Mouse (Mus musculus) forebrain, embryonic 16.5 days (tissue): ENCODE data around the gene Dctn3. TPM values are rescaled to one million over a fixed set of nuclear protein-coding genes. Genes with fewer than 3 reads are reported as not detected.

ENCODE experiments used
- ATAC-seq: fragments of 200-750 bp; cut with Nextera tagmentation; 2 replicates; pipeline ENCODE4 v1.8.0; 2017; ENCODE audit warnings: mild to moderate bottlenecking, moderate library complexity
- H3K27ac ChIP-seq: fragments of 300-500 bp; sonication (generic); 2 replicates; pipeline ENCODE4 v1.5.1; 2014; ENCODE audit warnings: low read length, control low read depth
- H3K27me3 ChIP-seq: fragments of 300-500 bp; sonication (generic); replicated peaks from 2 replicates; pipeline ENCODE4 v1.6.1; 2014; ENCODE audit warnings: low read length; ENCODE audit not compliant: control insufficient read depth, insufficient read depth
- H3K36me3 ChIP-seq: fragments of 300-500 bp; sonication (generic); 2 replicates; pipeline ENCODE4 v1.6.1; 2014; ENCODE audit not compliant: control insufficient read depth, insufficient read depth
- H3K4me1 ChIP-seq: fragments of 300-500 bp; sonication (generic); replicated peaks from 2 replicates; pipeline ENCODE4 v1.6.1; 2014; ENCODE audit warnings: low read length; ENCODE audit not compliant: control insufficient read depth, insufficient read depth
- H3K4me2 ChIP-seq: fragments of 300-500 bp; sonication (generic); 2 replicates; pipeline ENCODE4 v1.6.1; 2014; ENCODE audit warnings: mild to moderate bottlenecking, low read length, control low read depth
- H3K4me3 ChIP-seq: fragments of 300-500 bp; sonication (generic); replicated peaks from 2 replicates; pipeline ENCODE4 v1.5.1; 2014; ENCODE audit warnings: mild to moderate bottlenecking, low read length, control low read depth
- H3K9ac ChIP-seq: fragments of 300-500 bp; sonication (generic); replicated peaks from 2 replicates; pipeline ENCODE4 v1.6.1; 2014; ENCODE audit warnings: low read depth, low read length, control low read depth
- H3K9me3 ChIP-seq: fragments of 300-500 bp; sonication (generic); 2 replicates; pipeline ENCODE4 v1.6.1; 2016; ENCODE audit warnings: low read length; ENCODE audit not compliant: control insufficient read depth
- WGBS: fragments of 180-500 bp; shearing (Covaris S2); extraction: QIAGEN DNeasy Blood & Tissue Kit; methylation state at CpG from one replicate; pipeline ENCODE4 v1.1.7; 2014; 5-methylcytosine and 5-hydroxymethylcytosine counted together
- polyA plus RNA-seq: library from polyadenylated mRNA; unstranded; fragments of >200 nt; fragmentation: Nextera tagmentation; extraction: Ambion mirVana; gene quantifications from 2 replicates; pipeline ENCODE4 v1.2.1, GENCODE M21; 2015

Gene Dctn3
- polyA plus RNA-seq, 1 experiment from 2014 or later = 315 TPM

DNA sequence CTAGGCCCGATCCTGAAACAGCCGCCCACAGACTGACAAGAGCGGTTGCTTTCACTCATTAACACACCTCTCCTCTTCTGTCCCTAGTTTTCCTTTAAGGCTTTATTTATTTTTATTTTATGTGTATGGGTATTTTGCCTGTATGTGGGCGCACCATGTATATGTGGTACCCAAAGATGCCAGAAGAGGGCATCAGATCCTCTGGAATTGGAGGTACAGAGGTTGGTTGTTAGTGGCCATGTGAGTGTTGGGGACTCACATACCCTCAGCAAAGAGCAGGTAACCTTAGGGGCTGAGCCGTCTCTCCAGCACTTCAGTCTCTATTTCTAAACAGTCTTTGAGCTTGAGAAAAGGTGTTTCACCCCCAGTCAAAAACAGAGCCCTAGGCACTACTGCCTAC lies 7.4 kb downstream of the Dctn3 start:
- WGBS = 82% methylated on average over 5 of the region's 5 CpGs
- no peak overlapping the region for H3K9ac ChIP-seq
- H3K4me3 ChIP-seq = no peak overlapping the region
- H3K27ac ChIP-seq = no peak overlapping the region
- peaks cover 10% of the 10 kb centered on the region for H3K36me3 ChIP-seq
- H3K9me3 ChIP-seq = no peaks in the 10 kb centered on the region
- H3K4me1 ChIP-seq = peaks cover 33% of the 10 kb centered on the region
- no peak for ATAC-seq
- H3K4me2 ChIP-seq = no peak overlapping the region
- H3K27me3 ChIP-seq = no peaks in the 10 kb centered on the region

DNA sequence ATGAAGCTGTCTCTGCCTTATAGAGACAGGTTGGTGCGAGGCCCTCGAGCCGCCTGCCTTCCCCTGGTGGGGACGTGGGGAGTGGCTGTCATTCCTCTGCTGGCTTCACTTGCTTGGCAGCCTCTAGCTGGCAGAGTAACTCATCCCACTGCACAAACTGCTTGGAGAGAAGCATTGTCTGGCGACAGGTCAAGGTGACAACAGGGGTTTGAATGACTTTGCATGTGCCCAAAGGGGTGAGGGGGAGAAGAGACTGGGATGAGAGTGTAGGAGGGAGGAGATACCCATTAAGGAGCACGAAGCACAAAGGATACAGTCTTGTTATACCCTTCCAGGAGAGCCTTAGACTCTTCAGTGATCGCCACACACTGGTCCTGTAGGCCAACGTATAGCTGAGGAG lies 7.9 kb downstream of the Dctn3 start:
- peaks cover 10% of the 10 kb centered on the region for H3K36me3 ChIP-seq
- no peak overlapping the region for H3K27ac ChIP-seq
- no peak for ATAC-seq
- 81% methylated on average over 8 of the region's 8 CpGs for WGBS
- no peak overlapping the region for H3K4me2 ChIP-seq
- H3K9me3 ChIP-seq = no peaks in the 10 kb centered on the region
- H3K27me3 ChIP-seq = no peaks in the 10 kb centered on the region
- no peak overlapping the region for H3K9ac ChIP-seq
- H3K4me1 ChIP-seq = peaks cover 33% of the 10 kb centered on the region
- no peak overlapping the region for H3K4me3 ChIP-seq

DNA sequence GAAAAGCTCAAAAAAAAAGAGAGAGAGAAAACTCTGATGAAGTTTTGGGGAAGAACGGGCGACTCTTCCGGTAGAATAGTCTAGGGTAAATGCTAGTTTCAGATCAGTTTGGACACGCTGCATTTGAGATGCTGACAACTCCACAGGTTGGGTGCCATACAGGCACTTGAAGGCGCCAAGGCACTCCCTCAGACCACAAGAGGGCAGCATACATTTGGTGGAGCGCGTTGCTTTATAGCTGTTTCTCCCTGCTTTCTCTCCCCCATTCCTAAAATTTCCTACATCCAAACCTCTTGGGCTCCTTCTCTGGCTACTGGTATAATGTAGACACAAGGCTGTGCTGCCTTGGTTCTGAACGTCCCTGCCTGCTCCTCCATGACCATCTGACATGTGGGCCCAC lies 8.7 kb downstream of the Dctn3 start:
- no peak overlapping the region for H3K9ac ChIP-seq

DNA sequence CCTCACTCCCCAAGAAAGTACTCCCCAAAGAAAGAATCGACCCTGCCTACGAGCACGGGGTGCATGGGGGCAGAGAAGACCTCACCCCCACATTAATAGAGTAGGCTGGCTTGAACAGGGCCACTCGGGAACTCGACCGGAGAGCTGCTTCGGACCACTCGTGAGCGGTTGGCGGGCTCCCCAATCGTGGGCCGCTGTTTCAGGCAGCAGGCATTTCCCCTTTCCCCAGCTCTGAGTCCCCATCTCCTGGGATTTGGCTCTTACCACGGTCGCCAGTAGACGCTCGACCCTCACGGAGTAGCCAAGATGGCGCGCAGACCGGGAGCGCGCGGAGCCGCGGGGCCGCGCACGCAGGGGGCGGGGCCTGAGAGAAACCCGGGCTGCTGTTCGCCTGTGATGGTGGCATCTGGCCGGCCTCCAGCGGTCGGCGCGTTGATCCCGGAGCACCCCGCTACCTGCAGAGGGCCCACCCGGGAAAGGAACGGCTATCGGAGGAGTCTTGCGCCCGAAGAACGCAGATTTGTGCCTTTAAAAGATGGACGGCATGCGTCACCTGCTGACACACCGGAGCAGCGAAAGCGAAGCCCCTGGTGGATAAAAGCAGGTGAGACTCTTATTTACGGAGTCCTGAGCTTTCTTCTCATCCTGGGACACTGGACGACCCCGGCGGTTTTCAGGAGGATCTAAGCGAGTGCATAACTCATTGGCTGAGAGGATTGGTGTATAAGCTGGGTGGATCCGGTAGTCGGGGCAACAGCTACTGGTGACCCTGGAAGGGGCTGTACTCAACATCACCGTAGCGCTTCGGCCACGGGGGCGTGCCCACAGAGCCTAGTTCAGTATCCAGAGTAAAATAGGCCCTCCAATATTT lies 9.5 kb downstream of the Dctn3 start, which contains the start of gene Rpp25l:
TSS of gene Rpp25l (minus strand) at position 338 of the 871 bp plus-strand sequence.
- H3K27ac ChIP-seq = peak within 1 kb of the TSS; percentile 68
- peak within 1 kb of the TSS; percentile 81 for H3K4me3 ChIP-seq
- peak within 1 kb of the TSS; percentile 94 for H3K4me2 ChIP-seq
- peak within 1 kb of the TSS; percentile 92 for H3K9ac ChIP-seq
- peak; percentile 56 for ATAC-seq
- H3K36me3 ChIP-seq = peaks cover 3% of the 10 kb centered on the region; the same call in 1 of the 2 replicates
- under 1% methylated on average over 61 of the region's 61 CpGs for WGBS
- H3K4me1 ChIP-seq = peaks cover 35% of the 10 kb centered on the region
- H3K9me3 ChIP-seq = no peaks in the 10 kb centered on the region
- no peaks in the 10 kb centered on the region for H3K27me3 ChIP-seq

More for the DNA sequence above, 8.7 kb downstream of the Dctn3 start:
- H3K36me3 ChIP-seq = peaks cover 10% of the 10 kb centered on the region
- WGBS = 10% methylated on average over 8 of the region's 8 CpGs
- no peak overlapping the region for H3K27ac ChIP-seq
- H3K4me1 ChIP-seq = peaks cover 33% of the 10 kb centered on the region
- H3K4me3 ChIP-seq = peak overlapping the region; percentile 2; the same call in 1 of the 2 replicates
- H3K27me3 ChIP-seq = no peaks in the 10 kb centered on the region
- H3K9me3 ChIP-seq = no peaks in the 10 kb centered on the region
- H3K4me2 ChIP-seq = peak overlapping the region; percentile 94
- peak; percentile 27; the same call in 1 of the 2 replicates for ATAC-seq

DNA sequence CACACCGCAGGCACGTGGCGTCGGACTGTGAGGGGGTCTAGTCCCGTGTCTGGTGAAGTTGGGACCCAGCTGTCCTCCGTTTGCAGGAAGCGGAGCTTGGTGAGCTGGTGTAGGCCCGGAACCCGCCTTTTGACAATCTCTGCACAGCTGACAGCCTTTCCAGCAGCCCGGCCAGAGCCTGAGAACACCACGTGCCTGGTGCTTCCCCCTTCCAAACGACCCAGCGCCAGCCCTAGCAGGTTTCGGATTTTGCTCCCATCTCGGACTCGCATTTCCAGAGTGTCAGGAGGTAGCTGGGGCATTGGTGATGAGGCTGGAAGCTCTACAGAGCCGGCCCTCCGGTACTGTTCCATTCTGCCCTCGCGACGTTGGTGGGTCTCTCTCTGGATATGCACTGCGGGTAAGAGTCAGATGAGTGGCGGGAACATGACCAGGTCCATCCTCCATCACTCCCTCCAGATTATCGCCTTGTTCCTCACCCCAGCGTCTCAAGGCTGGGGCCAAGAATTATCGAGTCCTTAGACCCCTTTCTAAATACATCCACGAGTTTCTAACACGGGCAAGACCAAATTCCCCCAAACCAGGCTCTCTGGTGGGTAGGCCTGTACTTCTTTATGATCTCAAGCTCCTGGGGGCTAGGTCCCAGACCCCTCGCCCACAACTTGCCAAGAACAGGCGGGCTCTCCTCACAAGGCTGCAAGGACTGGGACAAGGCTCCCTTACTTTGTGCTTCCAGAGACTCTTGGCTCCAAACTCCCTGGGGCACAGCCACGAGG lies 10.4 kb downstream of the Dctn3 start:
- 42% methylated on average over 31 of the region's 31 CpGs for WGBS
- Histone ChIP-seq H3K4me3 (peak overlapping the region; percentile 81), H3K36me3 (peaks cover 3% of the 10 kb centered on the region; the same call in 1 of the 2 replicates), H3K27ac (peak overlapping the region; percentile 68; the same call in 1 of the 2 replicates), H3K4me1 (peaks cover 42% of the 10 kb centered on the region), H3K9ac (peak overlapping the region; percentile 92), H3K4me2 (peak overlapping the region; percentile 94), H3K9me3 (no peaks in the 10 kb centered on the region), H3K27me3 (no peaks in the 10 kb centered on the region)
- peak; percentile 16 for ATAC-seq

DNA sequence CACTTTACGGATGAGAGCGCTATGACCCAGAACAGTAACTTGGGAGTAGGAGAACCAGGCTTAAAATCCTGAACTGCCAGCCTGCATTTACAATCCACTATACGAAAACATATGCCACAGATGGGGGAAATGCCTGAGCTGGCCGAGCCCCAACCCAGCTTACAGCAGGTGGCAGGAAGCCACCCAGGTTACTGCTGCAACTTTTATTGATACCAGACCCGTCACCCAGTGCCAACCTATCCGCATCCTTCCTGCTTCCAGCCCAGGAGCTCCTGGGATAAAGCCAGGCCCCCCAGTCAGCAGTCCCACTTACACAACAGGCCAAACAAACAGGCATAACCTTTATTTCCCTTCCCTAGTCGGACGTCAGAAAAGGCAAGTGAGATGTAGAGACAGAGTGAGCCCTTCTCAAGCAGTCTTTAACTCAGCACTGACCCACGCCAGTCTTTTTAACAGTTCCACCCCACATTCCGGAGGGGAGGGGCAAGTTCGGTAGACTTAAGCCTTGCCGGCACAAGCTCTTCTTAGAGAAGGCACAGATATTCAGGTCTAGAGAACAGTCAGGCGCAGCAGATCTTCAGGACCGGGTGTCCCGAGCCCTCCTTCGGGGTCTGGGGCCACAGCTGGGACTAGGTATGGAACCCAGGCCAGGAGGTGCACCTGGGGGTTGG lies 11.1 kb downstream of the Dctn3 start:
- peaks cover 49% of the 10 kb centered on the region for H3K4me1 ChIP-seq
- 53% methylated on average over 16 of the region's 16 CpGs for WGBS
- H3K9me3 ChIP-seq = no peaks in the 10 kb centered on the region

DNA sequence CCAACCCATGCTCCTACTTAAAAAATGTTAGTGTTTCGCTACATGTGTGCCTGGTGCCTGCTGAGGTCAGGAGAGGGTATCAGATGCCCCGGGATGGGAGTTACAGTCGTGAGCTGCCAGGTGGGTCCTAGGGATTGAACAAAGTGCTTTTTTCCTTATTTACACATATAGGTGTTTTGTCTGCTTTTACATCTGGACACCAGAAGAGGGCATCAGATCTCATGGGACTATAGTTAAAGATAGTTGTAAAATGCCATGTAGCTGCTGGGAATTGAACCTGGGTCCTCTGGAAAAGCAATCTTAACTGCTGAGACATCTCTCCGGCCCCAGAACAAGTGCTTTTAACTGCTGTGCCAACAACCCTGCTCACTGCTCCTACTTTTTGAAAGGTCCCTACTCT lies 12.7 kb downstream of the Dctn3 start:
- no peak overlapping the region for H3K4me2 ChIP-seq
- no peaks in the 10 kb centered on the region for H3K9me3 ChIP-seq
- no peak overlapping the region for H3K4me3 ChIP-seq
- H3K4me1 ChIP-seq = peaks cover 59% of the 10 kb centered on the region
- H3K9ac ChIP-seq = no peak overlapping the region
- no peak for ATAC-seq
- H3K27me3 ChIP-seq = no peaks in the 10 kb centered on the region
- 70% methylated on average over 4 of the region's 4 CpGs for WGBS
- H3K27ac ChIP-seq = no peak overlapping the region
- no peaks in the 10 kb centered on the region for H3K36me3 ChIP-seq

More for the DNA sequence above, 11.1 kb downstream of the Dctn3 start:
- no peaks in the 10 kb centered on the region for H3K27me3 ChIP-seq
- peak overlapping the region; percentile 92 for H3K9ac ChIP-seq
- no peak for ATAC-seq
- H3K27ac ChIP-seq = no peak overlapping the region
- peak overlapping the region; percentile 94 for H3K4me2 ChIP-seq
- peak overlapping the region; percentile 81 for H3K4me3 ChIP-seq
- H3K36me3 ChIP-seq = no peaks in the 10 kb centered on the region; the same call in 1 of the 2 replicates

DNA sequence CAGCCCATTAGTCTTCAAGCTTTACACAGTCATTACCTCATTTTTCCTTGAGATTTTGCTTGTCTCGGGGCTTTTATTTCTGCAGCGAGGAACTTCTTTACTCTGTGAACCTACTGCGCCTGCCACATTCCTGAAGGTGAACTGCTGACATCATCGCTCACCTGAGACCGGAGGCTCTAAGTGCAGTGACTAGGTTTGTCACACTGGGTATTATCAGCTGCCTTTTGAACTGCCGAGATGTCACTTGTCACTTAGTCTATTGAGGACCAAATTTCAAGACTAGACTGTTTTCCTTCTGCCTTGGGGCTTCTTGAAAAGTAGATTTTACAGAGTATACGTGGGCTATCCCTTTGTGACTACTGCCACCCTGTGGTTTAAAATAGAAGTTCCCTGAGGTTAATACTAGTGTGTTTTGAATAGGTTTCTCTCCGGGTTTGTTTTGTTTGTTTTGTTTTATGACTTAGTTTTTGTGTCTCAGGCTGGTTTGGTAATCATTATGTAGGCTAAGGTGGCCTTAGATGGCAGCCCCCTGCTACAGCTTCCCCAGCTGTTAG lies 14.7 kb downstream of the Dctn3 start:
- H3K9ac ChIP-seq = no peak overlapping the region
- H3K9me3 ChIP-seq = no peaks in the 10 kb centered on the region
- H3K27me3 ChIP-seq = no peaks in the 10 kb centered on the region
- H3K36me3 ChIP-seq = no peaks in the 10 kb centered on the region
- H3K4me2 ChIP-seq = no peak overlapping the region
- no peak overlapping the region for H3K4me3 ChIP-seq
- peak; percentile 42 for ATAC-seq
- H3K27ac ChIP-seq = no peak overlapping the region
- WGBS = 40% methylated on average over 8 of the region's 8 CpGs
- peaks cover 48% of the 10 kb centered on the region for H3K4me1 ChIP-seq
